Mouse (Mus musculus): ENCODE data around the gene Pcsk2. TPM values are rescaled to one million over a fixed set of nuclear protein-coding genes. Genes with fewer than 3 reads are reported as not detected.

The Pcsk2 gene
- polyA plus RNA-seq (2012; rRNA removed): 0.79 and 0.96 TPM in 2 replicates

GRCm38 (mm10) chr2:143545758-143546246 is at the start of gene Pcsk2:
Gene Pcsk2 (plus strand): TSS chr2:143546156.
- WGBS: 2% methylated on average over 50 of the region's 51 CpGs
- no peak for DNase-seq (ENCODE audit: low read depth, low spot score)

GRCm38 (mm10) chr2:143500845-143501244 is 45.1 kb upstream of the Pcsk2 start:
- no peak for DNase-seq (ENCODE audit: low read depth, low spot score)
- whole genome bisulfite sequencing: 89% methylated on average over 9 of the region's 9 CpGs

GRCm38 (mm10) chr2:143501760-143502159 is 44.2 kb upstream of the Pcsk2 start:
- DNase-seq (ENCODE audit: low read depth, low spot score): no peak
- 69% methylated on average over 5 of the region's 5 CpGs for WGBS

- no peak for DNase-seq (ENCODE audit: low read depth, low spot score)
- WGBS: 90% methylated on average over 3 of the region's 3 CpGs
Observed at GRCm38 (mm10) chr2:143502203-143502602, 43.8 kb upstream of the Pcsk2 start.

- DNase-seq (ENCODE audit: low read depth, low spot score): no peak
- WGBS: 7% methylated on average over 3 of the region's 3 CpGs
Observed at GRCm38 (mm10) chr2:143536485-143536884, 9.5 kb upstream of the Pcsk2 start.

GRCm38 (mm10) chr2:143545299-143545751 is 631 bp upstream of the Pcsk2 start:
- WGBS: 1% methylated on average over 7 of the region's 7 CpGs
- DNase-seq (ENCODE audit: low read depth, low spot score): no peak

GRCm38 (mm10) chr2:143546412-143547211 is 656 bp downstream of the Pcsk2 start:
- WGBS: 4% methylated on average over 33 of the region's 33 CpGs

GRCm38 (mm10) chr2:143547251-143548090 is 1.5 kb downstream of the Pcsk2 start:
- DNase-seq (ENCODE audit: low read depth, low spot score): no peak
- 4% methylated on average over 32 of the region's 32 CpGs for WGBS

More at GRCm38 (mm10) chr2:143546412-143547211, 656 bp downstream of the Pcsk2 start:
- DNase-seq (ENCODE audit: low read depth, low spot score): no peak

- WGBS: 52% methylated on average over 4 of the region's 4 CpGs
- DNase-seq (ENCODE audit: low read depth, low spot score): no peak
Observed at GRCm38 (mm10) chr2:143560384-143560783, 14.4 kb downstream of the Pcsk2 start.

GRCm38 (mm10) chr2:143565062-143565461 is 19.1 kb downstream of the Pcsk2 start:
- no peak for DNase-seq (ENCODE audit: low read depth, low spot score)
- 71% methylated on average over 2 of the region's 2 CpGs for WGBS

- DNase-seq (ENCODE audit: low read depth, low spot score): no peak
- 84% methylated on average over 6 of the region's 6 CpGs for WGBS
Observed at GRCm38 (mm10) chr2:143565961-143566360, 20.0 kb downstream of the Pcsk2 start.

- 77% methylated on average over 6 of the region's 6 CpGs for WGBS
- DNase-seq (ENCODE audit: low read depth, low spot score): no peak
Observed at GRCm38 (mm10) chr2:143585341-143585740, 39.4 kb downstream of the Pcsk2 start.

GRCm38 (mm10) chr2:143590398-143590797 is 44.4 kb downstream of the Pcsk2 start:
- no peak for DNase-seq (ENCODE audit: low read depth, low spot score)
- WGBS: 89% methylated on average over 2 of the region's 2 CpGs

GRCm38 (mm10) chr2:143603071-143603470 is 57.1 kb downstream of the Pcsk2 start:
- no peak for DNase-seq (ENCODE audit: low read depth, low spot score)
- WGBS: 45% methylated on average over 3 of the region's 3 CpGs

- WGBS: 37% methylated on average over 2 of the region's 2 CpGs
Observed at GRCm38 (mm10) chr2:143603871-143604512, 58.0 kb downstream of the Pcsk2 start.

GRCm38 (mm10) chr2:143610355-143611331 is 64.7 kb downstream of the Pcsk2 start:
- DNase-seq (ENCODE audit: low read depth, low spot score): no peak
- WGBS: 63% methylated on average over 9 of the region's 9 CpGs

More at GRCm38 (mm10) chr2:143603871-143604512, 58.0 kb downstream of the Pcsk2 start:
- DNase-seq (ENCODE audit: low read depth, low spot score): no peak

- no peak for DNase-seq (ENCODE audit: low read depth, low spot score)
- WGBS: 52% methylated on average over 3 of the region's 3 CpGs
Observed at GRCm38 (mm10) chr2:143613466-143613865, 67.5 kb downstream of the Pcsk2 start.

- no peak for DNase-seq (ENCODE audit: low read depth, low spot score)
- whole genome bisulfite sequencing: 68% methylated on average over 5 of the region's 5 CpGs
Observed at GRCm38 (mm10) chr2:143614775-143615174, 68.8 kb downstream of the Pcsk2 start.

- no peak for DNase-seq (ENCODE audit: low read depth, low spot score)
- 47% methylated on average over 3 of the region's 3 CpGs for WGBS
Observed at GRCm38 (mm10) chr2:143620916-143621315, 75.0 kb downstream of the Pcsk2 start.
